Mouse (Mus musculus) brain, embryonic 14.5 days (tissue): ENCODE measurements around the gene Batf.

Experiments used
- CTCF ChIP-seq: fragments of 200-500 bp; IDR thresholded peaks from 2 replicates; pipeline ENCODE4 v1.5.1; 2012; ENCODE audit warnings: inconsistent platforms, mild to moderate bottlenecking, moderate library complexity, borderline replicate concordance; ENCODE audit not compliant: insufficient read depth, insufficient read length; ENCODE audit errors: extremely low read depth
- POLR2A ChIP-seq: fragments of 200-500 bp; IDR thresholded peaks from 2 replicates; pipeline ENCODE4 v1.6.1; 2012; ENCODE audit warnings: mild to moderate bottlenecking, inconsistent platforms, borderline replicate concordance; ENCODE audit not compliant: poor library complexity, insufficient read depth, insufficient read length, severe bottlenecking; ENCODE audit errors: extremely low read depth

- TF ChIP-seq CTCF (no peak), POLR2A (no peak)
Observed at GRCm38 (mm10) chr12:85736203-85736602, 49.7 kb downstream of the Batf start.
